23 mouse cellular contexts compared by ENCODE assay signal in genomic region chr10:6495081-6495480, GRCm38 (mm10).
DNase-seq lines count a peak whose midpoint lies in the region; ATAC-seq and TF ChIP-seq lines count a peak whose summit lies in the region.
"Had no signal": no experiment of that assay in that cellular context is flagged by ENCODE, and none has a peak within 500 bp of the region (broad histone marks: within the 10 kb centered on the region; RNA-seq: fewer than 3 reads in every experiment).

No protein-coding gene starts in this region.

- peaks cover 4% of the 10 kb centered on the region for H3K27me3 ChIP-seq in Patski
- H3K27me3 ChIP-seq: embryonic facial prominence, embryonic 13.5 days; forebrain, embryonic 12.5 days; forebrain, embryonic 15.5 days; heart, embryonic 13.5 days had no signal

- TF ChIP-seq CTCF in Patski (IDR thresholded peaks at IDR 0.05): no peak

- intact Hi-C loops in left cerebral cortex, postnatal 4 days (cut with DNase I): no loop called here

- in situ Hi-C loops in Patski (cut with MboI; ENCODE audit: low pct_unique_long_range_greater_than_20kb): no loop called here

- CTCF ChIA-PET in Patski (lab: Charles Lee): interaction anchor here (0.6 to 1.1 kb wide), 3 partner anchors 9 to 66 kb away, joined by 3 read pairs; no protein-coding TSS in a partner anchor

- POLR2A ChIA-PET in Patski (lab: Charles Lee): no interaction called here

- DNase-seq in cerebellum, postnatal 25 days: peak; percentile 26 to 40
- peak; percentile 12 for DNase-seq in left cerebral cortex, postnatal 4 days
- DNase-seq in left cerebral cortex, adult 18-20 months (ENCODE audit: low spot score in 2 of 2): no peak
- DNase-seq in Muller cell, postnatal 12 days (ENCODE audit: inconsistent ontology term): peak; percentile 83
- no peak for DNase-seq in Patski (ENCODE audit: low read depth, low spot score)
- DNase-seq in gastrocnemius, postnatal 4 days (ENCODE audit: low spot score in 2 of 2): no peak
- DNase-seq: adrenal gland, postnatal 10 days; adrenal gland, postnatal 36 days; cerebellum, adult 11-12 months; cerebellum, adult 9-10 months; embryo, embryonic 11 days; gastrocnemius, postnatal 25 days; heart, adult 2 months; heart, postnatal 14 days; heart, postnatal 4 days; kidney, adult 2 months had no signal

- ATAC-seq in cerebellum, adult (ENCODE audit: insufficient number of reproducible peaks, low FRiP score, low TSS enrichment): no peak
- peak; percentile 67 for ATAC-seq in Patski
- ATAC-seq: CD4-positive, CD25-positive, alpha-beta regulatory T cell, adult 4 months; forebrain, embryonic 15.5 days; intestine, postnatal 0 days had no signal

Comparison
In these comparisons a context has a peak if more than half of its experiments do, and no peak if none do; other contexts are left out.
1. DNase-seq: peak in cerebellum, postnatal 25 days (2 of 2), left cerebral cortex, postnatal 4 days (single experiment) and Muller cell, postnatal 12 days (single experiment); none in left cerebral cortex, adult 18-20 months (0 of 2), Patski (single experiment) and gastrocnemius, postnatal 4 days (0 of 2).